Mouse (Mus musculus) B cell, adult 2 months (primary cell): Measurements from ENCODE around the gene 4930563M21Rik.
A peak's percentile ranks its signal among the peaks of the same experiment; 100 is the strongest.
"Not testable (repeated sequence)": the region's sequence is repeated elsewhere in the genome, so short reads cannot be mapped to it uniquely, and the experiment has no call there.

Experiments
- DNase-seq, 2 experiments: peaks; one replicate each; pipeline ENCODE4 v3.0.0; 2022

The 4930563M21Rik gene

GRCm38 (mm10) chr9:56010450-56010849, at the start of gene 4930563M21Rik:
TSS of gene 4930563M21Rik (minus strand) at chr9:56010550.
- DNase-seq, result no peak

- DNase-seq, result no peak
Measured at GRCm38 (mm10) chr9:56056147-56056546, 45.8 kb upstream of the 4930563M21Rik start.

- no peak for DNase-seq
Measured at GRCm38 (mm10) chr9:56053796-56054195, 43.4 kb upstream of the 4930563M21Rik start.

- no peak for DNase-seq
Measured at GRCm38 (mm10) chr9:56042181-56042621, 31.9 kb upstream of the 4930563M21Rik start.

- peak; percentile 97 to 98 for DNase-seq
Measured at GRCm38 (mm10) chr9:56041372-56042180, 31.2 kb upstream of the 4930563M21Rik start, which contains the start of gene Rcn2. TSS of gene Rcn2 (plus strand) at chr9:56041845.

- DNase-seq, result no peak
Measured at GRCm38 (mm10) chr9:56032219-56032618, 21.9 kb upstream of the 4930563M21Rik start.

GRCm38 (mm10) chr9:56027292-56027691, 16.9 kb upstream of the 4930563M21Rik start:
- DNase-seq, result no peak

- DNase-seq, result peak in 1 of 2 experiments; percentile 9
Measured at GRCm38 (mm10) chr9:56024772-56025171, 14.4 kb upstream of the 4930563M21Rik start.

- DNase-seq, result not testable (repeated sequence)
Measured at GRCm38 (mm10) chr9:56004679-56005078, 5.7 kb downstream of the 4930563M21Rik start.

- DNase-seq, result peak; percentile 46 to 52
Measured at GRCm38 (mm10) chr9:55946819-55947218, 63.5 kb downstream of the 4930563M21Rik start.

- DNase-seq, result no peak
Measured at GRCm38 (mm10) chr9:55941356-55941755, 69.0 kb downstream of the 4930563M21Rik start.

GRCm38 (mm10) chr9:55938618-55938985, 71.7 kb downstream of the 4930563M21Rik start:
- DNase-seq, result peak in 1 of 2 experiments; percentile 17

- DNase-seq, result peak; percentile 90 to 91
Measured at GRCm38 (mm10) chr9:55937664-55938617, 72.4 kb downstream of the 4930563M21Rik start, which contains the start of gene Scaper. TSS of gene Scaper (minus strand) at chr9:55938119.

- DNase-seq, result peak; percentile 31 to 33
Measured at GRCm38 (mm10) chr9:55937224-55937663, 73.1 kb downstream of the 4930563M21Rik start.

GRCm38 (mm10) chr9:55932482-55932881, 77.9 kb downstream of the 4930563M21Rik start:
- no peak for DNase-seq

GRCm38 (mm10) chr9:55918579-55918978, 91.8 kb downstream of the 4930563M21Rik start:
- DNase-seq, result no peak

- DNase-seq, result no peak
Measured at GRCm38 (mm10) chr9:55916751-55917150, 93.6 kb downstream of the 4930563M21Rik start.
